Mouse (Mus musculus): ENCODE measurements around the gene Msh5. TPM values are rescaled to one million over a fixed set of nuclear protein-coding genes. Genes with fewer than 3 reads are reported as not detected.

The Msh5 gene
- total RNA-seq, 1 experiment, result 2.7 TPM

- TF ChIP-seq ZC3H11A (IDR thresholded peaks at IDR 0.05; ENCODE audit: borderline replicate concordance, low read depth, low read length) (no peak), ZNF384 (IDR thresholded peaks at IDR 0.05; ENCODE audit: low read depth, low read length) (no peak), CHD2 (IDR thresholded peaks at IDR 0.05; ENCODE audit: low read depth, low read length) (no peak), HCFC1 (IDR thresholded peaks at IDR 0.05; ENCODE audit: borderline replicate concordance, insufficient read depth, low read length) (no peak), MAFK (IDR thresholded peaks at IDR 0.05; ENCODE audit: insufficient read depth, low read depth, low read length) (no peak)
- H3K4me3 ChIP-seq (ENCODE audit: insufficient read depth in 1 of 2, low read depth in 1 of 2, low read length in 2 of 2, poor library complexity in 1 of 2, severe bottlenecking in 1 of 2), result no peak overlapping the region
- in situ Hi-C loops (cut with MboI; ENCODE audit: low sequenced_read_pairs in 2 of 2, unreplicated experiment in 2 of 2), result no loop called here
- peaks cover 11 to 13% of the 10 kb centered on the region in 2 experiments; a peak in 2 of 4 replicates for H3K4me1 ChIP-seq (ENCODE audit: control insufficient read depth in 2 of 2, insufficient read depth in 2 of 2, low read length in 2 of 2, poor library complexity in 1 of 2)
- no peaks in the 10 kb centered on the region for H3K36me3 ChIP-seq (ENCODE audit: control insufficient read depth, insufficient read depth, low read length, poor library complexity, severe bottlenecking)
- no peak for DNase-seq (ENCODE audit: low read depth, low spot score)
- no peak overlapping the region for H3K9ac ChIP-seq (ENCODE audit: insufficient read depth, low read depth, low read length, poor library complexity, severe bottlenecking)
- H3K27ac ChIP-seq (ENCODE audit: insufficient read depth, low read depth, low read length, poor library complexity, severe bottlenecking), result no peak overlapping the region
- no peaks in the 10 kb centered on the region for H3K9me3 ChIP-seq (ENCODE audit: control insufficient read depth, insufficient read depth, low read depth, low read length)
Observed at GRCm38 (mm10) chr17:35071454-35071853, 24.9 kb upstream of the Msh5 start.

- Histone ChIP-seq H3K27ac (ENCODE audit: insufficient read depth, low read depth, low read length, poor library complexity, severe bottlenecking) (no peak overlapping the region), H3K4me3 (ENCODE audit: insufficient read depth in 1 of 2, low read depth in 1 of 2, low read length in 2 of 2, poor library complexity in 1 of 2, severe bottlenecking in 1 of 2) (no peak overlapping the region), H3K9me3 (ENCODE audit: control insufficient read depth, insufficient read depth, low read depth, low read length) (no peaks in the 10 kb centered on the region), H3K36me3 (ENCODE audit: control insufficient read depth, insufficient read depth, low read length, poor library complexity, severe bottlenecking) (no peaks in the 10 kb centered on the region), H3K4me1 (ENCODE audit: control insufficient read depth in 2 of 2, insufficient read depth in 2 of 2, low read length in 2 of 2, poor library complexity in 1 of 2) (peaks cover 9 to 16% of the 10 kb centered on the region in 2 experiments; a peak in 3 of 4 replicates), H3K9ac (ENCODE audit: insufficient read depth, low read depth, low read length, poor library complexity, severe bottlenecking) (no peak overlapping the region)
- in situ Hi-C loops (cut with MboI; ENCODE audit: low sequenced_read_pairs in 2 of 2, unreplicated experiment in 2 of 2), result no loop called here
- DNase-seq (ENCODE audit: low read depth, low spot score), result no peak
- TF ChIP-seq MAFK (IDR thresholded peaks at IDR 0.05; ENCODE audit: insufficient read depth, low read depth, low read length) (no peak), ZC3H11A (IDR thresholded peaks at IDR 0.05; ENCODE audit: borderline replicate concordance, low read depth, low read length) (no peak), CHD2 (IDR thresholded peaks at IDR 0.05; ENCODE audit: low read depth, low read length) (no peak), ZNF384 (IDR thresholded peaks at IDR 0.05; ENCODE audit: low read depth, low read length) (no peak), HCFC1 (IDR thresholded peaks at IDR 0.05; ENCODE audit: borderline replicate concordance, insufficient read depth, low read length) (no peak)
Observed at GRCm38 (mm10) chr17:35070556-35071229, 24.1 kb upstream of the Msh5 start.

- TF ChIP-seq ZC3H11A (IDR thresholded peaks at IDR 0.05; ENCODE audit: borderline replicate concordance, low read depth, low read length) (no peak), HCFC1 (IDR thresholded peaks at IDR 0.05; ENCODE audit: borderline replicate concordance, insufficient read depth, low read length) (no peak), ZNF384 (IDR thresholded peaks at IDR 0.05; ENCODE audit: low read depth, low read length) (no peak), CHD2 (IDR thresholded peaks at IDR 0.05; ENCODE audit: low read depth, low read length) (no peak), MAFK (IDR thresholded peaks at IDR 0.05; ENCODE audit: insufficient read depth, low read depth, low read length) (no peak)
- Histone ChIP-seq H3K4me3 (ENCODE audit: insufficient read depth in 1 of 2, low read depth in 1 of 2, low read length in 2 of 2, poor library complexity in 1 of 2, severe bottlenecking in 1 of 2) (no peak overlapping the region), H3K36me3 (ENCODE audit: control insufficient read depth, insufficient read depth, low read length, poor library complexity, severe bottlenecking) (no peaks in the 10 kb centered on the region), H3K4me1 (ENCODE audit: control insufficient read depth in 2 of 2, insufficient read depth in 2 of 2, low read length in 2 of 2, poor library complexity in 1 of 2) (peaks cover 8 to 23% of the 10 kb centered on the region in 2 experiments; a peak in 3 of 4 replicates), H3K9ac (ENCODE audit: insufficient read depth, low read depth, low read length, poor library complexity, severe bottlenecking) (no peak overlapping the region), H3K27ac (ENCODE audit: insufficient read depth, low read depth, low read length, poor library complexity, severe bottlenecking) (no peak overlapping the region), H3K9me3 (ENCODE audit: control insufficient read depth, insufficient read depth, low read depth, low read length) (no peaks in the 10 kb centered on the region)
- no peak for DNase-seq (ENCODE audit: low read depth, low spot score)
- in situ Hi-C loops (cut with MboI; ENCODE audit: low sequenced_read_pairs in 2 of 2, unreplicated experiment in 2 of 2), result no loop called here
Observed at GRCm38 (mm10) chr17:35068213-35068914, 21.8 kb upstream of the Msh5 start.

- no peak for DNase-seq (ENCODE audit: low read depth, low spot score)
- Histone ChIP-seq H3K36me3 (ENCODE audit: control insufficient read depth, insufficient read depth, low read length, poor library complexity, severe bottlenecking) (peaks cover 4% of the 10 kb centered on the region; the same call in 1 of the 2 replicates), H3K4me3 (ENCODE audit: insufficient read depth in 1 of 2, low read depth in 1 of 2, low read length in 2 of 2, poor library complexity in 1 of 2, severe bottlenecking in 1 of 2) (peak within 1 kb of the TSS; percentile 63 to 64), H3K4me1 (ENCODE audit: control insufficient read depth in 2 of 2, insufficient read depth in 2 of 2, low read length in 2 of 2, poor library complexity in 1 of 2) (peaks cover 6 to 30% of the 10 kb centered on the region in 2 experiments), H3K9ac (ENCODE audit: insufficient read depth, low read depth, low read length, poor library complexity, severe bottlenecking) (peak within 1 kb of the TSS; percentile 67), H3K27ac (ENCODE audit: insufficient read depth, low read depth, low read length, poor library complexity, severe bottlenecking) (peak within 1 kb of the TSS; percentile 85), H3K9me3 (ENCODE audit: control insufficient read depth, insufficient read depth, low read depth, low read length) (no peaks in the 10 kb centered on the region)
- TF ChIP-seq ZNF384 (IDR thresholded peaks at IDR 0.05; ENCODE audit: low read depth, low read length) (no peak), MAFK (IDR thresholded peaks at IDR 0.05; ENCODE audit: insufficient read depth, low read depth, low read length) (no peak), HCFC1 (IDR thresholded peaks at IDR 0.05; ENCODE audit: borderline replicate concordance, insufficient read depth, low read length) (no peak), CHD2 (IDR thresholded peaks at IDR 0.05; ENCODE audit: low read depth, low read length) (no peak), ZC3H11A (IDR thresholded peaks at IDR 0.05; ENCODE audit: borderline replicate concordance, low read depth, low read length) (no peak)
- in situ Hi-C loops (cut with MboI; ENCODE audit: low sequenced_read_pairs in 2 of 2, unreplicated experiment in 2 of 2), result no loop called here
Observed at GRCm38 (mm10) chr17:35066084-35066483, 19.5 kb upstream of the Msh5 start, which contains the start of gene Mpig6b. TSS of gene Mpig6b (minus strand) at chr17:35066184.
